Mouse (Mus musculus) limb, embryonic 14.5 days (tissue): ENCODE measurements around the gene Ap3b1. TPM values are rescaled to one million over a fixed set of nuclear protein-coding genes. Genes with fewer than 3 reads are reported as not detected.

Experiments used
- ATAC-seq: fragments of 200-750 bp; cut with Nextera tagmentation; 2 replicates; pipeline ENCODE4 v1.8.0; 2017; ENCODE audit warnings: low read depth, moderate number of reproducible peaks, moderate TSS enrichment; ENCODE audit not compliant: low FRiP score
- DNase-seq: peaks from one replicate; pipeline ENCODE4 v3.0.0-alpha.2; 2015; ENCODE audit warnings: low spot score
- H3K27ac ChIP-seq: fragments of 300-500 bp; sonication (generic); replicated peaks from 2 replicates; pipeline ENCODE4 v1.5.1; 2014; ENCODE audit warnings: low read depth, mild to moderate bottlenecking, low read length, moderate library complexity, mixed read lengths
- H3K27me3 ChIP-seq: fragments of 300-500 bp; sonication (generic); 2 replicates; pipeline ENCODE4 v1.6.1; 2014; ENCODE audit warnings: low read length, mixed read lengths; ENCODE audit not compliant: control insufficient read depth, insufficient read depth
- H3K36me3 ChIP-seq: fragments of 300-500 bp; sonication (generic); 2 replicates; pipeline ENCODE4 v1.6.1; 2014; ENCODE audit warnings: mild to moderate bottlenecking, low read length, moderate library complexity, mixed read lengths; ENCODE audit not compliant: control insufficient read depth, insufficient read depth
- H3K4me1 ChIP-seq: fragments of 300-500 bp; sonication (generic); 2 replicates; pipeline ENCODE4 v1.6.1; 2014; ENCODE audit warnings: antibody characterized with exemption, low read length, mixed read lengths; ENCODE audit not compliant: control insufficient read depth, insufficient read depth
- H3K4me2 ChIP-seq: fragments of 300-500 bp; sonication (generic); replicated peaks from 2 replicates; pipeline ENCODE4 v1.6.1; 2014; ENCODE audit warnings: low read depth, mild to moderate bottlenecking, low read length, moderate library complexity; ENCODE audit not compliant: severe bottlenecking
- H3K4me3 ChIP-seq: fragments of 300-500 bp; sonication (generic); replicated peaks from 2 replicates; pipeline ENCODE4 v1.5.1; 2014; ENCODE audit warnings: low read length
- H3K9ac ChIP-seq: fragments of 300-500 bp; sonication (generic); 2 replicates; pipeline ENCODE4 v1.6.1; 2014; ENCODE audit warnings: mild to moderate bottlenecking, low read depth, low read length, moderate library complexity; ENCODE audit not compliant: severe bottlenecking
- H3K9me3 ChIP-seq: fragments of 300-500 bp; sonication (generic); 2 replicates; pipeline ENCODE4 v1.6.1; 2016; ENCODE audit warnings: low read length; ENCODE audit not compliant: control insufficient read depth
- POLR2A ChIP-seq: fragments of 200-500 bp; IDR thresholded peaks from 2 replicates; pipeline ENCODE4 v1.8.0; 2012; ENCODE audit warnings: inconsistent platforms, mild to moderate bottlenecking, moderate library complexity, borderline replicate concordance; ENCODE audit not compliant: insufficient read depth, insufficient read length; ENCODE audit errors: extremely low read depth
- WGBS: fragments of 180-500 bp; shearing (Covaris S2); extraction: QIAGEN DNeasy Blood & Tissue Kit; methylation state at CpG from one replicate; pipeline ENCODE4 v1.1.7; 2014; 5-methylcytosine and 5-hydroxymethylcytosine counted together
- polyA plus RNA-seq, 2 experiments: library from polyadenylated mRNA; depleted of rRNA in 1 of 2; stranded (reverse) in 1 of 2; unstranded in 1 of 2; fragments of >200 nt; fragmentation: Nextera tagmentation in 1 of 2; extraction: Ambion mirVana in 1 of 2; gene quantifications; 2 replicates each; pipeline versions ENCODE4 v1.2.1 to v1.2.3; 2012 to 2014

The Ap3b1 gene
- polyA plus RNA-seq, 2 experiments: 41.6 to 54.5 TPM

GRCm38 (mm10) chr13:94533516-94533915, 174.8 kb downstream of the Ap3b1 start:
- no peak overlapping the region for H3K4me3 ChIP-seq
- H3K4me2 ChIP-seq: no peak overlapping the region
- ATAC-seq (no peak), DNase-seq (no peak)
- WGBS: 90% methylated on average over 8 of the region's 8 CpGs
- H3K36me3 ChIP-seq: peaks cover 21% of the 10 kb centered on the region
- H3K9ac ChIP-seq: no peak overlapping the region
- H3K4me1 ChIP-seq: no peaks in the 10 kb centered on the region
- TF ChIP-seq POLR2A: no peak
- no peaks in the 10 kb centered on the region for H3K9me3 ChIP-seq
- H3K27me3 ChIP-seq: no peaks in the 10 kb centered on the region
- H3K27ac ChIP-seq: no peak overlapping the region

- TF ChIP-seq POLR2A: no peak
- 87% methylated on average over 4 of the region's 4 CpGs for WGBS
- Histone ChIP-seq H3K9ac (no peak overlapping the region), H3K27me3 (no peaks in the 10 kb centered on the region), H3K36me3 (peaks cover 13% of the 10 kb centered on the region; the same call in 1 of the 2 replicates), H3K9me3 (no peaks in the 10 kb centered on the region), H3K27ac (no peak overlapping the region), H3K4me2 (no peak overlapping the region), H3K4me3 (no peak overlapping the region), H3K4me1 (no peaks in the 10 kb centered on the region)
- DNase-seq (no peak), ATAC-seq (no peak)
Measured at GRCm38 (mm10) chr13:94537336-94537735, 178.6 kb downstream of the Ap3b1 start.

- no peak for TF ChIP-seq POLR2A
- Histone ChIP-seq H3K4me1 (no peaks in the 10 kb centered on the region), H3K4me3 (no peak overlapping the region), H3K36me3 (peaks cover 13% of the 10 kb centered on the region; the same call in 1 of the 2 replicates), H3K9me3 (no peaks in the 10 kb centered on the region), H3K27ac (no peak overlapping the region), H3K9ac (no peak overlapping the region), H3K4me2 (no peak overlapping the region), H3K27me3 (no peaks in the 10 kb centered on the region)
- 86% methylated on average over 10 of the region's 10 CpGs for WGBS
- no peak for ATAC-seq
- no peak for DNase-seq
Measured at GRCm38 (mm10) chr13:94539851-94540646, 181.3 kb downstream of the Ap3b1 start.

- no peak overlapping the region for H3K9ac ChIP-seq
- H3K4me2 ChIP-seq: no peak overlapping the region
- no peak overlapping the region for H3K27ac ChIP-seq
- TF ChIP-seq POLR2A: no peak
- DNase-seq (no peak), ATAC-seq (no peak)
- WGBS: 90% methylated on average over 7 of the region's 7 CpGs
- no peaks in the 10 kb centered on the region for H3K27me3 ChIP-seq
- no peak overlapping the region for H3K4me3 ChIP-seq
- peaks cover 13% of the 10 kb centered on the region; the same call in 1 of the 2 replicates for H3K36me3 ChIP-seq
- H3K4me1 ChIP-seq: no peaks in the 10 kb centered on the region
- no peaks in the 10 kb centered on the region for H3K9me3 ChIP-seq
Measured at GRCm38 (mm10) chr13:94542061-94542460, 183.3 kb downstream of the Ap3b1 start.

GRCm38 (mm10) chr13:94544211-94544610, 185.5 kb downstream of the Ap3b1 start:
- H3K4me1 ChIP-seq: no peaks in the 10 kb centered on the region
- no peak overlapping the region for H3K9ac ChIP-seq
- H3K27ac ChIP-seq: no peak overlapping the region
- no peaks in the 10 kb centered on the region for H3K9me3 ChIP-seq
- 83% methylated on average over 12 of the region's 12 CpGs for WGBS
- no peak for ATAC-seq
- peaks cover 21% of the 10 kb centered on the region; the same call in 1 of the 2 replicates for H3K36me3 ChIP-seq
- H3K4me3 ChIP-seq: no peak overlapping the region
- no peaks in the 10 kb centered on the region for H3K27me3 ChIP-seq
- TF ChIP-seq POLR2A: no peak
- no peak overlapping the region for H3K4me2 ChIP-seq
- no peak for DNase-seq
